8 mouse cellular contexts compared by ENCODE assay signal in genomic region chr4:43630030-43630581, GRCm38 (mm10). TPM values are rescaled to one million over a fixed set of nuclear protein-coding genes. Genes with fewer than 3 reads are reported as not detected.
A peak's percentile ranks its signal among the peaks of the same experiment; 100 is the strongest.
DNase-seq lines count a peak whose midpoint lies in the region; ATAC-seq and TF ChIP-seq lines count a peak whose summit lies in the region.

No protein-coding gene starts in this region.

- peaks cover 14% of the 10 kb centered on the region for H3K9me3 ChIP-seq in embryonic facial prominence, embryonic 13.5 days
- peaks cover 4% of the 10 kb centered on the region; the same call in 1 of the 2 replicates for H3K9me3 ChIP-seq in limb, embryonic 11.5 days (ENCODE audit: control insufficient read depth, low read length)
- 0 out of 2 replicates have a peak, but pooled peaks cover 4% of the 10 kb centered on the region for H3K9me3 ChIP-seq in midbrain, embryonic 15.5 days

- peaks cover 5% of the 10 kb centered on the region; the same call in 1 of the 2 replicates for H3K79me2 ChIP-seq in heart, adult 2 months (replicated peaks; ENCODE audit: control insufficient read depth, insufficient read depth, low read length)

- ATAC-seq in embryonic facial prominence, embryonic 13.5 days (ENCODE audit: insufficient number of reproducible peaks, insufficient read depth, low FRiP score, low TSS enrichment, low read depth): peak; percentile 41; the same call in 1 of the 2 replicates
- ATAC-seq in limb, embryonic 11.5 days (ENCODE audit: insufficient number of reproducible peaks, low FRiP score, low TSS enrichment, low read depth): 0 out of 2 replicates have a peak, but pooled peaks have one; percentile 11
- ATAC-seq in midbrain, embryonic 15.5 days (replicated peaks): peak; percentile 78

- peaks cover 40% of the 10 kb centered on the region for H3K4me1 ChIP-seq in embryonic facial prominence, embryonic 13.5 days
- peaks cover 13% of the 10 kb centered on the region for H3K4me1 ChIP-seq in heart, adult 2 months (ENCODE audit: control insufficient read depth, insufficient read depth, low read length)
- H3K4me1 ChIP-seq in kidney, adult 2 months (ENCODE audit: control insufficient read depth, insufficient read depth, low read length): no peaks in the 10 kb centered on the region; the same call in 1 of the 2 replicates
- H3K4me1 ChIP-seq in limb, embryonic 11.5 days (ENCODE audit: control insufficient read depth, insufficient read depth, low read length): peaks cover 12% of the 10 kb centered on the region
- peaks cover 45% of the 10 kb centered on the region for H3K4me1 ChIP-seq in midbrain, embryonic 15.5 days
- H3K4me1 ChIP-seq in spleen, adult 2 months (ENCODE audit: control insufficient read depth, insufficient read depth, insufficient read length): no peaks in the 10 kb centered on the region; the same call in 1 of the 2 replicates

- peak overlapping the region; percentile 28; the same call in 1 of the 2 replicates for H3K9ac ChIP-seq in embryonic facial prominence, embryonic 13.5 days
- H3K9ac ChIP-seq in heart, adult 2 months (ENCODE audit: low read depth, low read length): no peak overlapping the region
- H3K9ac ChIP-seq in limb, embryonic 11.5 days (ENCODE audit: low read length): no peak overlapping the region
- H3K9ac ChIP-seq in midbrain, embryonic 15.5 days: peak overlapping the region; percentile 27; the same call in 1 of the 2 replicates

- H3K4me3 ChIP-seq in embryonic facial prominence, embryonic 13.5 days: no peak overlapping the region
- no peak overlapping the region for H3K4me3 ChIP-seq in heart, adult 2 months
- H3K4me3 ChIP-seq in kidney, adult 2 months (ENCODE audit: insufficient read depth, low read depth, low read length): no peak overlapping the region
- H3K4me3 ChIP-seq in limb, embryonic 11.5 days (ENCODE audit: low read depth, low read length): no peak overlapping the region
- peak overlapping the region; percentile 16; the same call in 1 of the 2 replicates for H3K4me3 ChIP-seq in midbrain, embryonic 15.5 days
- no peak overlapping the region for H3K4me3 ChIP-seq in spleen, adult 2 months (ENCODE audit: extremely low read depth, insufficient read depth, insufficient read length)

- intact Hi-C loops in heart, adult 2 months (cut with DNase I): loop anchor here (1.0 to 10.0 kb wide), 5 partner anchors 27 to 235 kb away; partner anchors contain the start of genes Fam221b, Hint2 and Tmem8b

- peaks cover 7% of the 10 kb centered on the region; the same call in 1 of the 2 replicates for H3K27me3 ChIP-seq in embryonic facial prominence, embryonic 13.5 days
- no peaks in the 10 kb centered on the region for H3K27me3 ChIP-seq in heart, adult 2 months (ENCODE audit: control insufficient read depth, insufficient read depth, low read length)
- H3K27me3 ChIP-seq in kidney, adult 2 months (replicated peaks; ENCODE audit: control insufficient read depth, insufficient read depth, low read length): no peaks in the 10 kb centered on the region
- H3K27me3 ChIP-seq in limb, embryonic 11.5 days (ENCODE audit: control insufficient read depth, insufficient read depth, low read length): peaks cover 5% of the 10 kb centered on the region; the same call in 1 of the 2 replicates
- H3K27me3 ChIP-seq in midbrain, embryonic 15.5 days (replicated peaks): no peaks in the 10 kb centered on the region
- H3K27me3 ChIP-seq in spleen, adult 2 months (ENCODE audit: control insufficient read depth, insufficient read depth, low read length): peaks cover 7% of the 10 kb centered on the region

- peak overlapping the region; percentile 33 for H3K4me2 ChIP-seq in embryonic facial prominence, embryonic 13.5 days
- no peak overlapping the region for H3K4me2 ChIP-seq in limb, embryonic 11.5 days (ENCODE audit: low read depth, severe bottlenecking)
- peak overlapping the region; percentile 36 for H3K4me2 ChIP-seq in midbrain, embryonic 15.5 days

- no peaks in the 10 kb centered on the region; the same call in 1 of the 2 replicates for H3K36me3 ChIP-seq in embryonic facial prominence, embryonic 13.5 days
- H3K36me3 ChIP-seq in heart, adult 2 months (ENCODE audit: control insufficient read depth, insufficient read depth, low read length): peaks cover 3% of the 10 kb centered on the region; the same call in 1 of the 2 replicates
- no peaks in the 10 kb centered on the region for H3K36me3 ChIP-seq in kidney, adult 2 months (ENCODE audit: control insufficient read depth, insufficient read depth, low read length)
- no peaks in the 10 kb centered on the region for H3K36me3 ChIP-seq in limb, embryonic 11.5 days (ENCODE audit: control insufficient read depth, insufficient read depth, low read length)
- H3K36me3 ChIP-seq in midbrain, embryonic 15.5 days (replicated peaks): no peaks in the 10 kb centered on the region
- no peaks in the 10 kb centered on the region for H3K36me3 ChIP-seq in spleen, adult 2 months (ENCODE audit: control insufficient read depth, insufficient read depth, low read length)

- peak; percentile 48 for DNase-seq in 3134 (ENCODE audit: extremely low read depth, insufficient read length, low spot score)
- DNase-seq in adrenal gland, postnatal 14 days: peak; percentile 87
- DNase-seq in heart, adult 2 months: peak; percentile 73 to 82
- DNase-seq in kidney, adult 2 months: peak; percentile 93
- DNase-seq in limb, embryonic 11.5 days (ENCODE audit: low spot score): peak; percentile 82
- peak; percentile 42 to 65 for DNase-seq in spleen, adult 2 months (ENCODE audit: low read depth in 1 of 2, low spot score in 2 of 2)

- H3K27ac ChIP-seq in embryonic facial prominence, embryonic 13.5 days: peak overlapping the region; percentile 87; the same call in 1 of the 2 replicates
- peak overlapping the region; percentile 81 for H3K27ac ChIP-seq in heart, adult 2 months
- H3K27ac ChIP-seq in kidney, adult 2 months (ENCODE audit: insufficient read depth, low read depth, low read length): no peak overlapping the region
- H3K27ac ChIP-seq in limb, embryonic 11.5 days (replicated peaks; ENCODE audit: low read depth, low read length): no peak overlapping the region
- peak overlapping the region; percentile 83 for H3K27ac ChIP-seq in midbrain, embryonic 15.5 days
- no peak overlapping the region for H3K27ac ChIP-seq in spleen, adult 2 months (ENCODE audit: insufficient read depth, low read length)

- TF ChIP-seq POLR2A in heart, adult 2 months (IDR thresholded peaks at IDR 0.05; ENCODE audit: insufficient read depth, low read depth, low read length): 0 out of 2 replicates have a peak, but pooled peaks have one; percentile 29
- TF ChIP-seq POLR2A in kidney, adult 2 months (IDR thresholded peaks at IDR 0.05; ENCODE audit: low read depth, low read length): no peak
- TF ChIP-seq POLR2A in spleen, adult 2 months (IDR thresholded peaks at IDR 0.05; ENCODE audit: low read depth, low read length): no peak

- TF ChIP-seq CTCF in heart, adult 2 months (IDR thresholded peaks at IDR 0.05): peak; percentile 92
- peak; percentile 78 for TF ChIP-seq CTCF in kidney, adult 2 months (conservative IDR thresholded peaks at IDR 0.05; ENCODE audit: insufficient read depth, insufficient read length, low read depth, low read length)
- peak; percentile 60; the same call in 1 of the 2 replicates for TF ChIP-seq CTCF in spleen, adult 2 months (IDR thresholded peaks at IDR 0.05; ENCODE audit: extremely low read depth, insufficient read depth, insufficient read length, insufficient replicate concordance)

- 3% methylated on average over 5 of the region's 5 CpGs for WGBS in embryonic facial prominence, embryonic 13.5 days
- WGBS in heart, adult 2 months: 6% methylated on average over 5 of the region's 5 CpGs
- 2% methylated on average over 5 of the region's 5 CpGs for WGBS in kidney, adult 2 months
- WGBS in limb, embryonic 11.5 days: 8% methylated on average over 5 of the region's 5 CpGs
- WGBS in midbrain, embryonic 15.5 days: under 1% methylated on average over 5 of the region's 5 CpGs
- 11% methylated on average over 5 of the region's 5 CpGs for WGBS in spleen, adult 2 months

- TF ChIP-seq EP300 in heart, adult 2 months (IDR thresholded peaks at IDR 0.05; ENCODE audit: insufficient read depth, low read depth, low read length): peak; percentile 79

RNA-seq across cellular contexts. Expression of gene Npr2, which starts 1.6 kb away (rescaled TPM):
- 36.4 and 43.9 TPM in 2 replicates for total RNA-seq in adrenal gland, postnatal 14 days (2021)
- polyA plus RNA-seq in embryonic facial prominence, embryonic 13.5 days (2015; fragmentation: Nextera tagmentation; extraction: Ambion mirVana): 18.2 and 19.1 TPM in 2 replicates
- total RNA-seq in heart, adult 2 months (2021): 10 to 100 TPM; 35.9 to 43.4 TPM
- polyA plus RNA-seq in heart, adult 2 months (2012; rRNA removed): 57.0 and 63.0 TPM in 2 replicates
- 38.0 and 41.5 TPM in 2 replicates for polyA plus RNA-seq in kidney, adult 2 months (2012; rRNA removed)
- polyA plus RNA-seq in limb, embryonic 11.5 days (2014; fragmentation: Nextera tagmentation; extraction: Ambion mirVana): 7.9 and 8.1 TPM in 2 replicates
- polyA plus RNA-seq in midbrain, embryonic 15.5 days (2015; fragmentation: Nextera tagmentation; extraction: Ambion mirVana): 12.8 and 16.0 TPM in 2 replicates
- 10.2 and 13.6 TPM in 2 replicates for polyA plus RNA-seq in spleen, adult 2 months (2012; rRNA removed)

RNA-seq across cellular contexts. Expression of gene Spag8, which starts 23.3 kb away (rescaled TPM):
- 0.93 and 1.1 TPM in 2 replicates for total RNA-seq in adrenal gland, postnatal 14 days (2021)
- polyA plus RNA-seq in embryonic facial prominence, embryonic 13.5 days (2015; fragmentation: Nextera tagmentation; extraction: Ambion mirVana): 1.1 and 1.8 TPM in 2 replicates
- total RNA-seq in heart, adult 2 months (2021): under 1 TPM in 1 of 2 experiments, not detected in 1; 0.29 TPM
- 0.44 and 2.0 TPM in 2 replicates for polyA plus RNA-seq in heart, adult 2 months (2012; rRNA removed)
- 2.2 and 2.4 TPM in 2 replicates for polyA plus RNA-seq in kidney, adult 2 months (2012; rRNA removed)
- 0.89 and 1.1 TPM in 2 replicates for polyA plus RNA-seq in limb, embryonic 11.5 days (2014; fragmentation: Nextera tagmentation; extraction: Ambion mirVana)
- 7.7 and 8.9 TPM in 2 replicates for polyA plus RNA-seq in midbrain, embryonic 15.5 days (2015; fragmentation: Nextera tagmentation; extraction: Ambion mirVana)
- 0.55 and 0.57 TPM in 2 replicates for polyA plus RNA-seq in spleen, adult 2 months (2012; rRNA removed)

RNA-seq across cellular contexts. Expression of gene Hint2, which starts 26.2 kb away (rescaled TPM):
- total RNA-seq in adrenal gland, postnatal 14 days (2021): 91.7 and 99.5 TPM in 2 replicates
- polyA plus RNA-seq in embryonic facial prominence, embryonic 13.5 days (2015; fragmentation: Nextera tagmentation; extraction: Ambion mirVana): 74.2 and 92.1 TPM in 2 replicates
- total RNA-seq in heart, adult 2 months (2021): 100 to 1,000 TPM; 143 to 155 TPM
- polyA plus RNA-seq in heart, adult 2 months (2012; rRNA removed): 165 and 201 TPM in 2 replicates
- 374 and 465 TPM in 2 replicates for polyA plus RNA-seq in kidney, adult 2 months (2012; rRNA removed)
- polyA plus RNA-seq in limb, embryonic 11.5 days (2014; fragmentation: Nextera tagmentation; extraction: Ambion mirVana): 71.4 and 73.9 TPM in 2 replicates
- polyA plus RNA-seq in midbrain, embryonic 15.5 days (2015; fragmentation: Nextera tagmentation; extraction: Ambion mirVana): 64.9 and 65.5 TPM in 2 replicates
- polyA plus RNA-seq in spleen, adult 2 months (2012; rRNA removed): 23.2 and 26.6 TPM in 2 replicates

RNA-seq across cellular contexts. Expression of gene Tmem8b, which starts 38.7 kb away (rescaled TPM):
- total RNA-seq in adrenal gland, postnatal 14 days (2021): 7.2 and 9.9 TPM in 2 replicates
- polyA plus RNA-seq in embryonic facial prominence, embryonic 13.5 days (2015; fragmentation: Nextera tagmentation; extraction: Ambion mirVana): 7.2 and 8.4 TPM in 2 replicates
- total RNA-seq in heart, adult 2 months (2021): 10 to 100 TPM; 17.9 to 18.2 TPM
- 21.1 and 22.2 TPM in 2 replicates for polyA plus RNA-seq in heart, adult 2 months (2012; rRNA removed)
- 8.3 and 8.6 TPM in 2 replicates for polyA plus RNA-seq in kidney, adult 2 months (2012; rRNA removed)
- 2.7 and 2.8 TPM in 2 replicates for polyA plus RNA-seq in limb, embryonic 11.5 days (2014; fragmentation: Nextera tagmentation; extraction: Ambion mirVana)
- 15.7 and 17.7 TPM in 2 replicates for polyA plus RNA-seq in midbrain, embryonic 15.5 days (2015; fragmentation: Nextera tagmentation; extraction: Ambion mirVana)
- polyA plus RNA-seq in spleen, adult 2 months (2012; rRNA removed): 3.8 and 4.5 TPM in 2 replicates

RNA-seq across cellular contexts. Expression of gene Fam221b, which starts 38.8 kb away (rescaled TPM):
- total RNA-seq in adrenal gland, postnatal 14 days (2021): 0.30 TPM in 1 of 2 replicates, not detected in the other
- polyA plus RNA-seq in embryonic facial prominence, embryonic 13.5 days (2015; fragmentation: Nextera tagmentation; extraction: Ambion mirVana): 3.4 and 4.2 TPM in 2 replicates
- total RNA-seq in heart, adult 2 months (2021): under 1 TPM; 0.16 to 0.43 TPM
- polyA plus RNA-seq in heart, adult 2 months (2012; rRNA removed): 0.18 and 0.35 TPM in 2 replicates
- 0.09 and 0.12 TPM in 2 replicates for polyA plus RNA-seq in kidney, adult 2 months (2012; rRNA removed)
- polyA plus RNA-seq in limb, embryonic 11.5 days (2014; fragmentation: Nextera tagmentation; extraction: Ambion mirVana): 2.6 and 3.0 TPM in 2 replicates
- polyA plus RNA-seq in midbrain, embryonic 15.5 days (2015; fragmentation: Nextera tagmentation; extraction: Ambion mirVana): 1.3 and 1.6 TPM in 2 replicates
- polyA plus RNA-seq in spleen, adult 2 months (2012; rRNA removed): not detected in 2 replicates

Comparison
In these comparisons a context has a peak if more than half of its experiments do, and no peak if none do; other contexts are left out.
1. ATAC-seq: peak in every context shown above with its lines; median percentile 78 in midbrain, embryonic 15.5 days; 41 in embryonic facial prominence, embryonic 13.5 days; 11 in limb, embryonic 11.5 days.
2. H3K27ac ChIP-seq: peak in embryonic facial prominence, embryonic 13.5 days (single experiment), heart, adult 2 months (single experiment) and midbrain, embryonic 15.5 days (single experiment); none in kidney, adult 2 months (single experiment), limb, embryonic 11.5 days (single experiment) and spleen, adult 2 months (single experiment).
3. H3K9ac ChIP-seq: peak in embryonic facial prominence, embryonic 13.5 days (single experiment) and midbrain, embryonic 15.5 days (single experiment); none in heart, adult 2 months (single experiment) and limb, embryonic 11.5 days (single experiment).
4. Peak in every context shown above with its lines, with median percentiles within 50 percentile points of each other: DNase-seq and CTCF ChIP-seq.